Mouse (Mus musculus) hindbrain, embryonic 14.5 days (tissue): Measurements from ENCODE around the gene Upk2. TPM values are rescaled to one million over a fixed set of nuclear protein-coding genes. Genes with fewer than 3 reads are reported as not detected.
"Not testable (repeated sequence)": the region's sequence is repeated elsewhere in the genome, so short reads cannot be mapped to it uniquely, and the experiment has no call there.

Source experiments
- ATAC-seq: fragments of 200-750 bp; cut with Nextera tagmentation; 2 replicates; pipeline ENCODE4 v1.8.0; 2017; ENCODE audit warnings: moderate number of reproducible peaks, mild to moderate bottlenecking, moderate TSS enrichment, moderate library complexity; ENCODE audit not compliant: low FRiP score
- DNase-seq: peaks from one replicate; pipeline ENCODE4 v3.0.0-alpha.2; 2015; ENCODE audit warnings: low spot score
- H3K27ac ChIP-seq: fragments of 300-500 bp; sonication (generic); 2 replicates; pipeline ENCODE4 v1.5.1; 2014; ENCODE audit warnings: mild to moderate bottlenecking, moderate library complexity
- H3K27me3 ChIP-seq: fragments of 300-500 bp; sonication (generic); 2 replicates; pipeline ENCODE4 v1.6.1; 2014; ENCODE audit warnings: mild to moderate bottlenecking, low read length, mixed read lengths; ENCODE audit not compliant: control insufficient read depth, insufficient read depth
- H3K36me3 ChIP-seq: fragments of 300-500 bp; sonication (generic); replicated peaks from 2 replicates; pipeline ENCODE4 v1.6.1; 2014; ENCODE audit not compliant: control insufficient read depth, insufficient read depth
- H3K4me1 ChIP-seq: fragments of 300-500 bp; sonication (generic); replicated peaks from 2 replicates; pipeline ENCODE4 v1.6.1; 2014; ENCODE audit warnings: antibody characterized with exemption, low read length, mixed read lengths; ENCODE audit not compliant: control insufficient read depth, insufficient read depth
- H3K4me2 ChIP-seq: fragments of 300-500 bp; sonication (generic); replicated peaks from 2 replicates; pipeline ENCODE4 v1.6.1; 2014; ENCODE audit warnings: mild to moderate bottlenecking, moderate library complexity
- H3K4me3 ChIP-seq: fragments of 300-500 bp; sonication (generic); replicated peaks from 2 replicates; pipeline ENCODE4 v1.5.1; 2014; ENCODE audit warnings: mild to moderate bottlenecking, low read length
- H3K9ac ChIP-seq: fragments of 300-500 bp; sonication (generic); 2 replicates; pipeline ENCODE4 v1.6.1; 2014
- H3K9me3 ChIP-seq: fragments of 300-500 bp; sonication (generic); 2 replicates; pipeline ENCODE4 v1.6.1; 2016; ENCODE audit warnings: low read length; ENCODE audit not compliant: control insufficient read depth
- WGBS: fragments of 180-500 bp; shearing (Covaris S2); extraction: QIAGEN DNeasy Blood & Tissue Kit; methylation state at CpG from one replicate; pipeline ENCODE4 v1.1.7; 2014; 5-methylcytosine and 5-hydroxymethylcytosine counted together
- polyA plus RNA-seq: library from polyadenylated mRNA; unstranded; fragments of >200 nt; fragmentation: Nextera tagmentation; extraction: Ambion mirVana; gene quantifications from 2 replicates; pipeline ENCODE4 v1.2.1, GENCODE M21; 2014

The Upk2 gene
- polyA plus RNA-seq, 1 experiment from 2014 or later, result not detected

GRCm38 (mm10) chr9:44417892-44418363 lies 36.8 kb downstream of the Upk2 start:
- H3K4me2 ChIP-seq, result peak overlapping the region; percentile 94
- WGBS, result under 1% methylated on average over 38 of the region's 38 CpGs
- ATAC-seq (peak; percentile 92), DNase-seq (peak; percentile 96)
- peak overlapping the region; percentile 95 for H3K9ac ChIP-seq
- peak overlapping the region; percentile 86 for H3K4me3 ChIP-seq
- peaks cover 24% of the 10 kb centered on the region for H3K36me3 ChIP-seq
- H3K27ac ChIP-seq, result peak overlapping the region; percentile 90
- no peaks in the 10 kb centered on the region for H3K27me3 ChIP-seq
- no peaks in the 10 kb centered on the region for H3K9me3 ChIP-seq
- peaks cover 7% of the 10 kb centered on the region for H3K4me1 ChIP-seq

GRCm38 (mm10) chr9:44417156-44417891 lies 37.5 kb downstream of the Upk2 start:
- Histone ChIP-seq H3K27ac (peak overlapping the region; percentile 90), H3K27me3 (no peaks in the 10 kb centered on the region), H3K4me1 (peaks cover 7% of the 10 kb centered on the region), H3K9ac (peak overlapping the region; percentile 95), H3K9me3 (no peaks in the 10 kb centered on the region), H3K4me3 (peak overlapping the region; percentile 86), H3K4me2 (peak overlapping the region; percentile 94), H3K36me3 (peaks cover 30% of the 10 kb centered on the region)
- ATAC-seq (peak; percentile 73), DNase-seq (no peak)
- 9% methylated on average over 26 of the region's 26 CpGs for WGBS

- ATAC-seq, result no peak
- Histone ChIP-seq H3K4me3 (no peak overlapping the region), H3K27ac (no peak overlapping the region), H3K4me1 (peaks cover 15% of the 10 kb centered on the region), H3K27me3 (no peaks in the 10 kb centered on the region), H3K9ac (no peak overlapping the region), H3K4me2 (no peak overlapping the region), H3K36me3 (peaks cover 67% of the 10 kb centered on the region), H3K9me3 (no peaks in the 10 kb centered on the region)
- no peak for DNase-seq
- WGBS, result 90% methylated on average over 2 of the region's 2 CpGs
These were observed 42.0 kb downstream of the Upk2 start for GRCm38 (mm10) chr9:44412781-44413180.

DNA sequence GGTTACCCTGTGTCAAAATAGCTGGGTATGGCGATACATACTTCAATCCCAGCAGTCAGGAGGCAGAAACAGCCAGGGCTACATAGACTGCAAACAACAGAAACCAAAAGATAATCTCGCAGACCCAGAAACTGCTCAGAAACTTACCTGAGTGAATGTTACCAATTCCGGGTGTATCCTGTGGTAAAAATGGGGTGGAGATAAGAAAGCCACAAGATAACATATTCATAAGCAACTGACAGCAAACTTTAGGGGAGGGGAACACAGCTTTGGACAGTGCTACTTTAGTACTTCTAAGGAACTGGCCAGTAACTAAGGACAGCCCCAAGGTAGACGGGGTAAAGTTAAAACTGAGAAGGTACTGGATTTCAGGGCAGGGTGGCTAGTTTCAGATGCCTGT lies 42.5 kb downstream of the Upk2 start:
- WGBS, result 89% methylated on average over 4 of the region's 4 CpGs

GRCm38 (mm10) chr9:44411601-44412130 lies 43.1 kb downstream of the Upk2 start:
- Histone ChIP-seq H3K9ac (no peak overlapping the region), H3K27ac (no peak overlapping the region), H3K4me2 (no peak overlapping the region), H3K9me3 (no peaks in the 10 kb centered on the region), H3K36me3 (peaks cover 67% of the 10 kb centered on the region), H3K4me3 (no peak overlapping the region), H3K4me1 (peaks cover 8% of the 10 kb centered on the region), H3K27me3 (no peaks in the 10 kb centered on the region)
- ATAC-seq, result no peak
- WGBS, result 80% methylated on average over 1 of the region's 1 CpGs
- DNase-seq, result no peak

More for the DNA sequence above, 42.5 kb downstream of the Upk2 start:
- no peak overlapping the region for H3K27ac ChIP-seq
- H3K27me3 ChIP-seq, result no peaks in the 10 kb centered on the region
- no peak for ATAC-seq
- no peaks in the 10 kb centered on the region for H3K9me3 ChIP-seq
- H3K9ac ChIP-seq, result no peak overlapping the region
- H3K4me2 ChIP-seq, result no peak overlapping the region
- H3K4me3 ChIP-seq, result no peak overlapping the region
- no peak for DNase-seq
- H3K36me3 ChIP-seq, result peaks cover 67% of the 10 kb centered on the region
- H3K4me1 ChIP-seq, result peaks cover 13% of the 10 kb centered on the region

DNA sequence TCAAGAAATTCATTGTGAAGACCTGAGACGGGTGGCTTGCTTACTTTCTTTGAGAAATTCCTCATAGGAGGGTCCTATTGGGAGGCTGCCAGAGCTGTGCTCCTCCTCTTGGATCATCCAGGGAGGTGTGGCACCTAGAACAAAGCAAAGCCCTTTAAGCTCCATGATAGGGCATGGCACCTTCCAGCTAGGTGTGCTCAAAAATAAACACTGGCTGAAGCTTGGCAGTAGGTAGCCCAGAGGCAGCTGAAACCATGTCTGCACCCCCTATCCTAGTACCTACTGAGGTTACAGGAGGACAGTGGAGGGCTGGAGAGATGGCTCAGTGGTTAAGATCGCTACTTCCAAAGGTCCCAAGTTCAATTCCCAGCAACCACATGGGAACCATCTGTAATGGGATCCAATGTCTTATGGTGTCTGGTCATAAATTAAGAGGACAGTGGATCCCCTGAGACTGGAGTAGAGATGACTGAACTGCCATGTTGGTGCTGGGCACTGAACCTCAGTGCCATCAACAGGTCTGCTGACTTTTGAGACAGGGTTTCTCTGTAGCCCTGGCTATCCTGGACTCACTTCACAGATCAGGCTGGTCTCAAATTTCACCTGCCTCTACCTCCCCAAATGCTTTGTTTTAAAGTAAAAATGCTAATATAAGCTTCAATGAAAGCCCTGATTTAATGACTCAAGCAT lies 44.0 kb downstream of the Upk2 start:
- DNase-seq (no peak), ATAC-seq (no peak)
- Histone ChIP-seq H3K4me2 (no peak overlapping the region), H3K36me3 (peaks cover 64% of the 10 kb centered on the region), H3K27ac (no peak overlapping the region), H3K4me3 (no peak overlapping the region), H3K9me3 (no peaks in the 10 kb centered on the region), H3K4me1 (peaks cover 13% of the 10 kb centered on the region), H3K27me3 (no peaks in the 10 kb centered on the region), H3K9ac (no peak overlapping the region)
- WGBS, result 91% methylated on average over 2 of the region's 2 CpGs

- Histone ChIP-seq H3K4me2 (peak overlapping the region; percentile 79), H3K36me3 (peaks cover 70% of the 10 kb centered on the region), H3K4me1 (peaks cover 18% of the 10 kb centered on the region), H3K4me3 (peak overlapping the region; percentile 73)
- H3K9ac ChIP-seq, H3K9me3 ChIP-seq, H3K27ac ChIP-seq, ATAC-seq, H3K27me3 ChIP-seq, DNase-seq: not testable (repeated sequence)
- 89% methylated on average over 9 of the region's 9 CpGs for WGBS
These were observed 46.1 kb downstream of the Upk2 start for GRCm38 (mm10) chr9:44408693-44409092.

- peak overlapping the region; percentile 73 for H3K4me3 ChIP-seq
- peak overlapping the region; percentile 79 for H3K4me2 ChIP-seq
- H3K27me3 ChIP-seq, result no peaks in the 10 kb centered on the region
- peaks cover 18% of the 10 kb centered on the region for H3K4me1 ChIP-seq
- ATAC-seq (no peak), DNase-seq (no peak)
- H3K9me3 ChIP-seq, result no peaks in the 10 kb centered on the region
- H3K27ac ChIP-seq, result peak overlapping the region; percentile 97
- H3K9ac ChIP-seq, result peak overlapping the region; percentile 85
- under 1% methylated on average over 24 of the region's 24 CpGs for WGBS
- peaks cover 71% of the 10 kb centered on the region for H3K36me3 ChIP-seq
These were observed 47.1 kb downstream of the Upk2 start for GRCm38 (mm10) chr9:44407752-44408097.
